Mouse (Mus musculus) heart, postnatal 0 days (tissue): ENCODE results near the gene Bmpr1a.

Experiments
- CTCF ChIP-seq: IDR thresholded peaks from 2 replicates; pipeline ENCODE4 v1.5.1; 2016; ENCODE audit warnings: antibody characterized with exemption, control low read depth, low read depth
- EP300 ChIP-seq: IDR thresholded peaks from 2 replicates; pipeline ENCODE4 v1.6.1; 2016; ENCODE audit warnings: antibody characterized with exemption, low read depth

- no peak for TF ChIP-seq CTCF
- no peak for TF ChIP-seq EP300
These were observed 103.8 kb downstream of the Bmpr1a start for GRCm38 (mm10) chr14:34399301-34399700.
